Mouse (Mus musculus) ES-E14 (cell line): ENCODE data around the gene Inca1.

Experiments used
- ZC3H11A ChIP-seq: IDR thresholded peaks from 2 replicates; pipeline ENCODE4 v1.6.1; 2012; ENCODE audit warnings: low read depth, mild to moderate bottlenecking, inconsistent platforms, low read length, borderline replicate concordance
- ZNF384 ChIP-seq: IDR thresholded peaks from 2 replicates; pipeline ENCODE4 v1.6.1; 2012; ENCODE audit warnings: low read depth, low read length, inconsistent platforms

- TF ChIP-seq ZC3H11A: no peak
- TF ChIP-seq ZNF384: no peak
These were observed 54.3 kb downstream of the Inca1 start for GRCm38 (mm10) chr11:70645461-70646258.
